Mouse (Mus musculus) liver, embryonic 14.5 days (tissue): ENCODE data around the gene Dvl1.

Source experiments
- CTCF ChIP-seq: IDR thresholded peaks from 2 replicates; pipeline ENCODE4 v1.5.1; 2016; ENCODE audit warnings: antibody characterized with exemption, low read depth, control low read depth
- EP300 ChIP-seq: IDR thresholded peaks from 2 replicates; pipeline ENCODE4 v1.6.1; 2016; ENCODE audit warnings: antibody characterized with exemption, low read depth

DNA sequence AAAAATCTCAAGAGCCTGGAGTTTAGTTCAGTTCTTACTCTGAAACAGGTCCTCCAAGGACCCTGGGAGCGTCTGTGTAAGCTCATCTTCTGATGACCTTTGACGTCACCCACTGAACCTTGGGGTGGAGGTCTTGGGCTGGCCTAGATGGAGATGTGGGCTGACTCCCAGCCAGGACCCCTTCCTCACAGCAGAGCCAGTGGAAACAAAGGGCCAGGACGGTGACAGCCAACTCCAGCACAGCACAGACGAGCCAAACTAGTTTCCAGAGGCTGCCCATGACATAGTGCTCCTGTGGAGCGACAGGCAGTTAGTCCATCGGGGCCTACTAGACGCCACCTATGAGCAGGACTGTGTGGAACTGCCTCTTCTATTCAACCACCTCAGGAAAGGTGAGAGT, 61.1 kb downstream of the Dvl1 start:
- TF ChIP-seq CTCF (no peak), EP300 (no peak)
